Mouse (Mus musculus) spleen, adult 2 months (tissue): ENCODE measurements around the gene Zfp944. TPM values are rescaled to one million over a fixed set of nuclear protein-coding genes. Genes with fewer than 3 reads are reported as not detected.
A peak's percentile ranks its signal among the peaks of the same experiment; 100 is the strongest.
"Not testable (repeated sequence)": the region's sequence is repeated elsewhere in the genome, so short reads cannot be mapped to it uniquely, and the experiment has no call there.

ENCODE experiments used
- DNase-seq, 2 experiments: peaks; one replicate each; pipeline versions ENCODE4 v3.0.0 to v3.0.0-alpha.2; 2012 to 2021; ENCODE audit warnings: low spot score in 2 of 2, low read depth in 1 of 2
- H3K27ac ChIP-seq: fragments of 200-500 bp; 2 replicates; pipeline ENCODE4 v1.5.1; 2012; ENCODE audit warnings: low read length, inconsistent platforms; ENCODE audit not compliant: insufficient read depth
- H3K27me3 ChIP-seq: fragments of 200-500 bp; 2 replicates; pipeline ENCODE4 v1.6.1; 2012; ENCODE audit warnings: mild to moderate bottlenecking, moderate library complexity, low read length, inconsistent platforms; ENCODE audit not compliant: control insufficient read depth, insufficient read depth
- H3K36me3 ChIP-seq: fragments of 200-500 bp; 2 replicates; pipeline ENCODE4 v1.6.1; 2012; ENCODE audit warnings: mild to moderate bottlenecking, low read length, inconsistent platforms; ENCODE audit not compliant: control insufficient read depth, insufficient read depth
- H3K4me1 ChIP-seq: fragments of 200-500 bp; 2 replicates; pipeline ENCODE4 v1.6.1; 2011; ENCODE audit warnings: inconsistent platforms; ENCODE audit not compliant: control insufficient read depth, insufficient read depth, insufficient read length
- H3K4me3 ChIP-seq: fragments of 200-500 bp; 2 replicates; pipeline ENCODE4 v1.5.1; 2011; ENCODE audit warnings: mild to moderate bottlenecking, inconsistent platforms; ENCODE audit not compliant: insufficient read depth, insufficient read length; ENCODE audit errors: extremely low read depth
- CTCF ChIP-seq: fragments of 200-500 bp; IDR thresholded peaks from 2 replicates; pipeline ENCODE4 v1.5.1; 2011; ENCODE audit warnings: mild to moderate bottlenecking, inconsistent platforms; ENCODE audit not compliant: insufficient read depth, insufficient read length, insufficient replicate concordance; ENCODE audit errors: extremely low read depth
- POLR2A ChIP-seq: fragments of 200-500 bp; IDR thresholded peaks from 2 replicates; pipeline ENCODE4 v1.6.1; 2011; ENCODE audit warnings: low read depth, low read length, inconsistent platforms
- WGBS: fragments of 180-500 bp; shearing (Covaris S2); methylation state at CpG from one replicate; pipeline ENCODE4 v1.1.7; 2018; 5-methylcytosine and 5-hydroxymethylcytosine counted together
- polyA plus RNA-seq: library from polyadenylated mRNA; depleted of rRNA; stranded (reverse); fragments of >200 nt; gene quantifications from 2 replicates; pipeline ENCODE4 v1.2.3, GENCODE M21; 2012; rRNA removed

The Zfp944 gene
- 1.7 and 2.4 TPM in 2 replicates for polyA plus RNA-seq

GRCm38 (mm10) chr17:22361101-22361781, at the start of gene Zfp944, which contains the start of gene Zfp758:
Zfp944 (minus strand) TSS chr17:22361400.
Zfp758 (plus strand) TSS chr17:22361453.
- WGBS: 0% methylated on average over 31 of the region's 43 CpGs

DNA sequence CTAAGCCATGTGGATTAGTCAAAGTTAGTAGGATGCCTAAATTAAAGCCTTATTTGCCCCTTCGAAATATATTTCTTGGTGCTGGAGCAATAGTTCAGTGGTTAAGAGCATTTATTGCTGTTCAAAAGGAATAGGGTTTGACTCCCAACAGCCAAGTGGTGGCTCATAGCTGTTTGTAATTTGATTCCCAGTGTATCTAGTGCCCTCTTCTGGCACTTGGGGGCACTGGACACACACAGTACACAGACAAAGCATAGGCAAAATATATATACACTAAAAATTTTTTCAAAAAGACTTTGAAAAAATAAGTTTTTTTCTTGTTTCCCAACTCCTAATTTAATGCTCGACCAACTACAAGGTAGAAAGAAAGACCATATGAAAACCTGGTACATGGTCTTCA, 49.6 kb upstream of the Zfp944 start:
- 58% methylated on average over 2 of the region's 2 CpGs for WGBS
- H3K36me3 ChIP-seq: no peaks in the 10 kb centered on the region
- TF ChIP-seq CTCF (peak; percentile 37; the same call in 1 of the 2 replicates), POLR2A (no peak)
- H3K4me3 ChIP-seq: no peak overlapping the region
- H3K4me1 ChIP-seq: no peaks in the 10 kb centered on the region
- H3K27ac ChIP-seq: no peak overlapping the region
- H3K27me3 ChIP-seq: no peaks in the 10 kb centered on the region
- peak; percentile 12 to 37 for DNase-seq

More at GRCm38 (mm10) chr17:22361101-22361781, at the start of gene Zfp944, which contains the start of gene Zfp758:
- peak; percentile 14 to 32 for DNase-seq
- Histone ChIP-seq H3K4me3 (peak within 1 kb of the TSS; percentile 65), H3K27ac (peak within 1 kb of the TSS; percentile 71)
- not testable (repeated sequence) for H3K27me3 ChIP-seq, H3K4me1 ChIP-seq, H3K36me3 ChIP-seq

- no peaks in the 10 kb centered on the region; the same call in 1 of the 2 replicates for H3K4me1 ChIP-seq
- H3K4me3 ChIP-seq: no peak overlapping the region
- WGBS: 91% methylated on average over 3 of the region's 3 CpGs
- peaks cover 3% of the 10 kb centered on the region; the same call in 1 of the 2 replicates for H3K36me3 ChIP-seq
- TF ChIP-seq POLR2A (no peak), CTCF (no peak)
- H3K27me3 ChIP-seq: no peaks in the 10 kb centered on the region
- no peak overlapping the region for H3K27ac ChIP-seq
- no peak for DNase-seq
Measured at GRCm38 (mm10) chr17:22363895-22364294, 2.7 kb upstream of the Zfp944 start.

DNA sequence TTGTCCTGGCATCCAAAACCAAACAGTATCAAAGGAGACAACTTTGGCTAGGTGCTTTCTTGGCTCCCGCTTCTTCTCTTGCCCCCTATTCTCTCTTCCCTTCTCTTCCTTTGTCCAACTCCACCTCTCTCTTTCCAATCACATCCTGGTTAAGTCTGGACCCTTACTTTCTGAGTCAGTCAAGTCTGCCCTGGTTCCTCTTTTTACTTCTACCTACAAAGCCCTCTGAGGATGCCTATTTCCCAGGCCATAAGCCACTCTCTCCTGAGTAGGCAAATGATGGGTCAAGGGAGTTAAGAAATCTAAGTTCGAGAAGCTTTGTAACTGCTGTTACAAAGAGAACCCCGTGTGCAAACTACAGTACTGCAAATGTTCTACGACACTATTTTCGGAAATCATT, 628 bp downstream of the Zfp944 start:
- no peaks in the 10 kb centered on the region; the same call in 1 of the 2 replicates for H3K4me1 ChIP-seq
- no peaks in the 10 kb centered on the region for H3K27me3 ChIP-seq
- WGBS: 22% methylated on average over 5 of the region's 5 CpGs
- no peak overlapping the region for H3K27ac ChIP-seq
- H3K36me3 ChIP-seq: peaks cover 1% of the 10 kb centered on the region; the same call in 1 of the 2 replicates
- TF ChIP-seq CTCF: no peak
- no peak for DNase-seq
- H3K4me3 ChIP-seq: peak overlapping the region; percentile 23; the same call in 1 of the 2 replicates

GRCm38 (mm10) chr17:22352794-22353193, 8.4 kb downstream of the Zfp944 start:
- H3K27ac ChIP-seq: no peak overlapping the region
- no peaks in the 10 kb centered on the region for H3K27me3 ChIP-seq
- TF ChIP-seq POLR2A: no peak
- peak; percentile 28; the same call in 1 of the 2 replicates for TF ChIP-seq CTCF
- H3K4me1 ChIP-seq: no peaks in the 10 kb centered on the region
- no peaks in the 10 kb centered on the region; the same call in 1 of the 2 replicates for H3K36me3 ChIP-seq
- DNase-seq: peak; percentile 26 to 38
- no peak overlapping the region for H3K4me3 ChIP-seq

GRCm38 (mm10) chr17:22315247-22315646, 46.0 kb downstream of the Zfp944 start:
- not testable (repeated sequence) for H3K36me3 ChIP-seq, H3K4me1 ChIP-seq, H3K27me3 ChIP-seq, H3K27ac ChIP-seq, H3K4me3 ChIP-seq, DNase-seq
- WGBS: 9% methylated on average over 2 of the region's 2 CpGs

DNA sequence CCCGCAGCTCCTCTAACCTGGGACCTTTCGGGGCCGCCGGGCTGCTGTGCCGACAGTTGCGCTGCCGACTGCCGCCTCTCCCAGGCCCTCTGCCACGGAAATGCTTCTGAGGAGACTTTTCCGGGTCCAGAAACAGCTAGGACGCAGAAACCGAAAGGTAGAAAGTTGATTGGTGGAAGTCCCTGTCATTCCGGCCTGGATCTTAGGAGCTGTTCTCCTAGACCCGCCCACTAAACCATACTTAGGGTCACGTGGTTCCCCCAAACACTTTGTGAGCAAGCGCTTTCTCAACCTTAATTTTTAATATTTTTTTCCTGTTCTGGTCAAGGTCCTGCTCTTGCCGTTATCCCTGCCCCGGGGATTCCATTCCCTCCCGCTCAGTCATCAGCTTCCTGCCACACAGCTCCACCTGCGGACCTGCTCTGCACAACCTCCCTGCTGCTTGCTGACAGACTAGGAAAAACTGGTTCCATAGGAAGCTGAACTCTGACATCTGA, 46.4 kb downstream of the Zfp944 start, which contains the start of gene CT030661.1:
CT030661.1 (minus strand) TSS at position 108 of the 497 bp plus-strand sequence.
- Histone ChIP-seq H3K4me3 (peak within 1 kb of the TSS; percentile 72), H3K27ac (peak within 1 kb of the TSS; percentile 40)
- not testable (repeated sequence) for H3K4me1 ChIP-seq, H3K27me3 ChIP-seq, H3K36me3 ChIP-seq
- DNase-seq: peak; percentile 72 to 73
- WGBS: under 1% methylated on average over 20 of the region's 20 CpGs

GRCm38 (mm10) chr17:22314219-22314618, 47.0 kb downstream of the Zfp944 start:
- H3K36me3 ChIP-seq, DNase-seq, H3K27me3 ChIP-seq, H3K27ac ChIP-seq, H3K4me1 ChIP-seq: not testable (repeated sequence)
- peak overlapping the region; percentile 72; the same call in 1 of the 2 replicates for H3K4me3 ChIP-seq
- WGBS: 2% methylated on average over 3 of the region's 3 CpGs
